Mouse (Mus musculus) forebrain, embryonic 11.5 days (tissue): ENCODE measurements around the gene Npw. TPM values are rescaled to one million over a fixed set of nuclear protein-coding genes. Genes with fewer than 3 reads are reported as not detected.

Source experiments
- ATAC-seq: fragments of 200-750 bp; cut with Nextera tagmentation; replicated peaks from 2 replicates; pipeline ENCODE4 v1.8.0; 2017; ENCODE audit warnings: moderate TSS enrichment; ENCODE audit not compliant: low FRiP score
- DNase-seq: peaks from one replicate; pipeline ENCODE4 v3.0.0-alpha.2; 2017; ENCODE audit warnings: low spot score
- H3K27ac ChIP-seq: fragments of 300-500 bp; sonication (generic); 2 replicates; pipeline ENCODE4 v1.5.1; 2014; ENCODE audit warnings: low read depth, low read length
- H3K27me3 ChIP-seq: fragments of 300-500 bp; sonication (generic); 2 replicates; pipeline ENCODE4 v1.6.1; 2014; ENCODE audit warnings: mild to moderate bottlenecking, low read length, mixed read lengths; ENCODE audit not compliant: control insufficient read depth, insufficient read depth
- H3K36me3 ChIP-seq: fragments of 300-500 bp; sonication (generic); 2 replicates; pipeline ENCODE4 v1.6.1; 2014; ENCODE audit warnings: mild to moderate bottlenecking, low read length, moderate library complexity, mixed read lengths; ENCODE audit not compliant: control insufficient read depth, insufficient read depth
- H3K4me1 ChIP-seq: fragments of 300-500 bp; sonication (generic); replicated peaks from 2 replicates; pipeline ENCODE4 v1.6.1; 2014; ENCODE audit warnings: low read length, mixed read lengths; ENCODE audit not compliant: control insufficient read depth, insufficient read depth
- H3K4me2 ChIP-seq: fragments of 300-500 bp; sonication (generic); 2 replicates; pipeline ENCODE4 v1.6.1; 2014; ENCODE audit warnings: low read depth, mild to moderate bottlenecking, low read length, moderate library complexity, mixed read lengths; ENCODE audit not compliant: severe bottlenecking
- H3K4me3 ChIP-seq: fragments of 300-500 bp; sonication (generic); 2 replicates; pipeline ENCODE4 v1.5.1; 2014; ENCODE audit warnings: low read depth, low read length
- H3K9ac ChIP-seq: fragments of 300-500 bp; sonication (generic); 2 replicates; pipeline ENCODE4 v1.6.1; 2014; ENCODE audit warnings: low read length
- H3K9me3 ChIP-seq: fragments of 300-500 bp; sonication (generic); 2 replicates; pipeline ENCODE4 v1.6.1; 2016; ENCODE audit warnings: low read length, mixed read lengths; ENCODE audit not compliant: control insufficient read depth
- WGBS: fragments of 180-500 bp; shearing (Covaris S2); extraction: QIAGEN DNeasy Blood & Tissue Kit; methylation state at CpG from one replicate; pipeline ENCODE4 v1.1.7; 2014; 5-methylcytosine and 5-hydroxymethylcytosine counted together
- polyA plus RNA-seq: library from polyadenylated mRNA; unstranded; fragments of >200 nt; fragmentation: Nextera tagmentation; extraction: Ambion mirVana; gene quantifications from 2 replicates; pipeline ENCODE4 v1.2.1, GENCODE M21; 2014

Gene Npw
- polyA plus RNA-seq, 1 experiment from 2014 or later, result 0.32 TPM

DNA sequence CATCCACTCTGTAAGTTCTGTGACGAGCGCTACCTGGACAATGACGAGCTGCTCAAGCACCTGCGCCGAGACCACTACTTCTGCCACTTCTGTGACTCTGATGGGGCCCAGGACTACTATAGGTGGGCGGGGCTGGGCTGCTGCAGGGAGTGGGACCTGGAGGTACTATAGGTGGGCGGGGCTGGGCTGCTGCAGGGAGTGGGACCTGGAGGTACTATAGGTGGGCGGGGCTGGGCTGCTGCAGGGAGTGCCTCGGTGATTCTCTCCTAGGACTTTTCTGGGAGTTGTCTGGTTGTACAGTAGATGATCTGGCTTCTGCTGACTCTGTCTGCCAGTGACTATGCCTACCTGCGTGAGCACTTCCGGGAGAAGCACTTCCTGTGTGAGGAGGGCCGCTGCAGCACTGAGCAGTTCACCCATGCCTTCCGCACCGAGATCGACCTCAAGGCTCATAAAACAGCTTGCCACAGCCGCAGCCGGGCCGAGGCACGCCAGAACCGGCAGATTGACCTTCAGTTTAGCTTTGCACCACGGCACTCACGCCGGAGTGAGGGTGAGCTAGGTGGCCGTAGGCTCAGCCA is 19.3 kb upstream of the Npw start:
- Histone ChIP-seq H3K4me2 (no peak overlapping the region), H3K9ac (no peak overlapping the region), H3K36me3 (peaks cover 13% of the 10 kb centered on the region; the same call in 1 of the 2 replicates), H3K9me3 (no peaks in the 10 kb centered on the region), H3K4me3 (no peak overlapping the region), H3K4me1 (no peaks in the 10 kb centered on the region), H3K27me3 (no peaks in the 10 kb centered on the region), H3K27ac (no peak overlapping the region)
- WGBS, result 93% methylated on average over 24 of the region's 24 CpGs
- no peak for ATAC-seq
- no peak for DNase-seq

DNA sequence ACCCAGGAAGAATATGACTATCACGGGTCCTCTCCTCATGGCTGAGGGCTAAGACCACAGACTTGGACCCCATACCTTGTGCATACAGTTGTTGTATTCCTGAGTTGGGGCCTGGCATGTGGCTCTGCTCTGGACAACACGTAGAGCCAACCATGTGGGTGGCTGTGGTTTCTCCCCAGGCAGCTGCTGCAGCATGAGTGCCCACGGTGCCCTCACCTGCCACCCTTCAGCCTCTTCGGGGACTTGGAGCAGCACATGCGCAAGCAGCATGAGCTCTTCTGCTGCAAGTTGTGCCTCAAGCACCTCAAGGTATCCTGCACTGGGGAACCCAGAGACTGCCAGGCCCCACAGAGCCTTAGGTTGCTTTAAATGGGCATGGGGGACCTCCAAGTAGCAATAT is 18.6 kb upstream of the Npw start:
- Histone ChIP-seq H3K9me3 (no peaks in the 10 kb centered on the region), H3K9ac (no peak overlapping the region), H3K4me3 (no peak overlapping the region), H3K4me2 (no peak overlapping the region), H3K36me3 (peaks cover 13% of the 10 kb centered on the region; the same call in 1 of the 2 replicates), H3K4me1 (no peaks in the 10 kb centered on the region; the same call in 1 of the 2 replicates), H3K27me3 (no peaks in the 10 kb centered on the region), H3K27ac (no peak overlapping the region)
- DNase-seq (no peak), ATAC-seq (no peak)
- 96% methylated on average over 5 of the region's 5 CpGs for WGBS

DNA sequence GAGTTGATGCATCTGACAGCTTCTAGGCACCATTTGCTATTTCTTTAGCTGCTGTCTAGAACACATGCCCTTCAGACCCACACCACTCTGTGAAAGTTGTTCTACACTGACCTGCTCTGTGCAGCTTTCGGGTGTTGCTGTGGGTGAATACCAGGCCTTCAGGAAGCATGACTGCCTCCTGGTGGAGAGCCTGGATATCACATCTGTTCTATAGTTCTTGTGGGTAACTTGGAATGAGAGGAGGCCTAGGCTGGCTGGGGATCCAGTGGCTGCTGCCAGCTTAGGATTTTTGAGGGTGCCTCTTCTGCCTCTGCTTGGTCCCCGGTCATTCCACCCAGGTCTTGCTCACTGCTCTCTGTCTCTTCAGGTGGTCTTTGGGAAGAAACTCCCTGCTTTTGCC is 17.9 kb upstream of the Npw start:
- H3K4me2 ChIP-seq, result no peak overlapping the region
- peaks cover 3% of the 10 kb centered on the region for H3K4me1 ChIP-seq
- 0 out of 2 replicates have a peak, but pooled peaks have one; percentile 46 for ATAC-seq
- 54% methylated on average over 2 of the region's 2 CpGs for WGBS
- H3K36me3 ChIP-seq, result peaks cover 13% of the 10 kb centered on the region; the same call in 1 of the 2 replicates
- H3K9ac ChIP-seq, result no peak overlapping the region
- H3K27ac ChIP-seq, result no peak overlapping the region
- DNase-seq, result peak; percentile 80
- H3K9me3 ChIP-seq, result no peaks in the 10 kb centered on the region
- no peaks in the 10 kb centered on the region for H3K27me3 ChIP-seq
- H3K4me3 ChIP-seq, result no peak overlapping the region

DNA sequence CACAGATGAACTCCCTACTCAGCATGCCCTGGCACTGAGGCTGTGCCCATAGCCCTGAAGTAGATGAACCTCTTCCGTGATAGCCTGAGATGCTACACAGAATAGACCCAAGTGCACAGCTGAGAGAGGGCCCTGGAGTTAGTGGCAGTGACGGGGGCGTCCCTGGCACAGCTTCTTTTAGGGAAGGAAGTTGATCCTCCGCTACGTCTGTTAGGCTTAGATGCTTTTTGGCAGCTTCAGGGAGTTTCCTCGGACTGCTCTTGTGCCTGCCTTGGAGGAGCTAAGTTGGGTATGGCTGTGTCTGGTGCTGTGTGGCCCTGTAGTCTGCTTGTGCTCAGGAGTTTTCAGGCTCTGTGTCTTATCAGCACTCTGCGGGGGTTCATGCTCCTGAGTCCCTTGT is 16.0 kb upstream of the Npw start:
- DNase-seq (no peak), ATAC-seq (no peak)
- H3K36me3 ChIP-seq, result peaks cover 6% of the 10 kb centered on the region; the same call in 1 of the 2 replicates
- H3K4me2 ChIP-seq, result no peak overlapping the region
- H3K27ac ChIP-seq, result no peak overlapping the region
- peaks cover 11% of the 10 kb centered on the region for H3K4me1 ChIP-seq
- no peak overlapping the region for H3K9ac ChIP-seq
- H3K9me3 ChIP-seq, result no peaks in the 10 kb centered on the region
- WGBS, result 85% methylated on average over 7 of the region's 7 CpGs
- H3K27me3 ChIP-seq, result no peaks in the 10 kb centered on the region
- no peak overlapping the region for H3K4me3 ChIP-seq

DNA sequence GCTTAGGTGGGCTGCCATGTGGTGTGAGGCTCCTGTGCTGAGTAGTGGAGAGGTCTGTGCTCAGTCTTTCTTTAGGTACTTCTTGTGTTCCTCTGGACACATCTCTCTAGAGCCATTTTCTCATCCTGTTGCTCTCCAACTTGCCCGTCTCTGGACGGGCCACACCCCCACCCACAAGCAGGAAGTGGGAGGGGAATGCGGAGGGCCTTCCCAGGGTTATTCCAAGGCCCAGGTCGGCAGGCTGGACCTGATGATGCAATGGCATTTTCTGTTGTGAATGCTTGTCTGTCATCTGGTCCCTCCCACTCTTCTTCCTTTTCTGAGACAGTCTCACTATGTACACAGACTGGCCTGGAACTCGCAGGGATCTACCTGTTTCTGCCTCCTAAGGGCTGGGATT is 13.9 kb upstream of the Npw start:
- Histone ChIP-seq H3K27me3 (no peaks in the 10 kb centered on the region), H3K27ac (no peak overlapping the region), H3K4me1 (peaks cover 13% of the 10 kb centered on the region), H3K9me3 (no peaks in the 10 kb centered on the region), H3K9ac (peak overlapping the region; percentile 17; the same call in 1 of the 2 replicates), H3K36me3 (no peaks in the 10 kb centered on the region; the same call in 1 of the 2 replicates), H3K4me3 (no peak overlapping the region), H3K4me2 (0 out of 2 replicates have a peak overlapping the region, but pooled peaks have one; percentile 8)
- DNase-seq (no peak), ATAC-seq (no peak)
- WGBS, result 31% methylated on average over 5 of the region's 5 CpGs

DNA sequence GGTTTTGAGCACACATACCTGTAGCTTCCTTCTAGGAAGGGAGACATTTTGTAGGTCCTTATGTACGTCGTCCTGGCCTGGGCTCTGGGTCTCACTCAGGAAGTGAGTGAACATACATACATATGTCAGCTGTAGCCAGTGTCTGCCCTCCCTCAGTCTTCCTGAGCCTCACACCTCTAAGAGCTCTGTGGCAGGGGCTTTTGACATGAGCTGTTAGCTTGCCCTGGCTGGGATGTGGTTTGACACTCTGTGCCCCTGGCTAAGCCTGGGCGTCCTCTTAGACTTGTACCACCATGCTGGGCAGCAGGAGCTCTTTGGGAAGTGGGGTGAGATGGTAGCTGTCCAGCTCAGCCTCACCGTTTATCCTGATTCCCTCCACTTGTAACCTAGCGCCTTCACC is 13.1 kb upstream of the Npw start:
- no peaks in the 10 kb centered on the region for H3K9me3 ChIP-seq
- H3K9ac ChIP-seq, result peak overlapping the region; percentile 14; the same call in 1 of the 2 replicates
- no peak overlapping the region for H3K4me3 ChIP-seq
- H3K4me1 ChIP-seq, result peaks cover 13% of the 10 kb centered on the region
- no peaks in the 10 kb centered on the region for H3K27me3 ChIP-seq
- peak overlapping the region; percentile 64; the same call in 1 of the 2 replicates for H3K4me2 ChIP-seq
- no peak overlapping the region for H3K27ac ChIP-seq
- no peaks in the 10 kb centered on the region for H3K36me3 ChIP-seq
- DNase-seq (no peak), ATAC-seq (no peak)
- WGBS, result 80% methylated on average over 5 of the region's 5 CpGs

DNA sequence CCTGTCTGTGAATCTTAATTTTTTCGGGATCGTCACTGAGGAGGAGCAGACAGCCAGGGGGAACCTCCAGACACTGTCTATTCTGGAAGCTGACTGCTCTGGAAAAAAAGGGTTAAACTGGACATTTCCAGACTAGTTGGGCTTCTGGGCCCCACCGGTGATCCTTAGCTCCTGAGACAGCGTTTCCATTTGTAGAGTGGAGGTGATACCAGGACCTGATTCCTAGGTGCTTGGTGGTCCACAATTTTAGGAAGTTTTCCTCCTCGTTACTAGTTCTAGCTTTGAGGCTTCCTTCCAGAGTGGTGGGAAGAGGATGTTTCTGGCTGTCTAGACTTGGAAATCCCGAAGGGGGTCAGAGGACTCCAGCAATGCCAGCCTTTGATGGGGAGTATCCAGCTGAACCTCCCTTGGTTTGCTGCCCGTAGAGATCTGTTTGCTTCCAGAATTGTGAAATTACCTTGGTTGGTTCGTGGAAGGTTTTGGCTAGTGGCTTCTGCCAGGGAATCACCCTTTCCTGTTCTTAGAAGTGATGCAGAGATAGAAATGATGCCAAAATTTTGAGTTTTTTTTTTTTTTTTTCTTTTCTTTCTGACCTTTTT is 12.1 kb upstream of the Npw start:
- no peak for ATAC-seq

DNA sequence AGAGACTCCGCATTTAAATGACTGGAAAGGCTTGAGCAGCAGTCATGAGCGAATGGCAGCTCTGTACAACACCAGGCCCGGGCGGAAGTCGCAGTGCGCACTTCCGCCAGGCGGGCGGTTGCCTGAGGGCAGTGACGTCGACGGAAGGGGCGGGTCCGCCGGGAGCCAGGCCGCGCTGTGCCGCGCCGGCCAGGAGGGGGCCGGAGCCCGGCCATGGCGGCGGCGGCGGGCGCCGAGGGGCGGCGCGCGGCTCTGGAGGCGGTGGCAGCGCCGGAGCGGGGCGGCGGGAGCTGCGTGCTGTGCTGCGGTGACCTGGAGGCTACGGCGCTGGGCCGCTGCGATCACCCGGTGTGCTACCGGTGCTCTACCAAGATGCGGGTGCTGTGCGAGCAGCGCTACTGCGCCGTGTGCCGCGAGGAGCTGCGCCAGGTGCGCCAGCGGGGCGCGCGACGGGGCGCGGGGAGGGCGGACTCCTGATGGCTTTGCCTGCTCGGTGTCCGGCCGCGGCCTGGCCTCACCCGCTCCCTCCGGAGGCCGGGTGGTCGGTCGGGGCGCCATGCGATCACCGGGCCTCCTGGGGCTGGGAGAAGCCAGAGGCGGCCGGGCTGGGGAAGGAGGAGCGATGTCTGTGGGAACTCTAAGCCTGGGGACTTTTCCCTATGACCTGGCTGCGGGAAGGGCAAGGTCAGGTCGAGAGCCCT is 11.4 kb upstream of the Npw start, which contains the start of gene Zfp598:
Gene Zfp598, plus strand, starts transcription at position 143 of the 701 bp plus-strand sequence.
- Histone ChIP-seq H3K9me3 (no peaks in the 10 kb centered on the region), H3K27ac (peak within 1 kb of the TSS; percentile 66), H3K4me3 (peak within 1 kb of the TSS; percentile 99), H3K4me2 (peak within 1 kb of the TSS; percentile 64), H3K36me3 (no peaks in the 10 kb centered on the region), H3K27me3 (no peaks in the 10 kb centered on the region), H3K9ac (peak within 1 kb of the TSS; percentile 95), H3K4me1 (peaks cover 13% of the 10 kb centered on the region)
- ATAC-seq, result peak; percentile 99
- peak; percentile 96 for DNase-seq
- under 1% methylated on average over 80 of the region's 80 CpGs for WGBS

More for the DNA sequence above, 12.1 kb upstream of the Npw start:
- H3K27me3 ChIP-seq, result no peaks in the 10 kb centered on the region
- H3K27ac ChIP-seq, result peak overlapping the region; percentile 66; the same call in 1 of the 2 replicates
- peak overlapping the region; percentile 99 for H3K4me3 ChIP-seq
- H3K9me3 ChIP-seq, result no peaks in the 10 kb centered on the region
- peaks cover 13% of the 10 kb centered on the region for H3K4me1 ChIP-seq
- WGBS, result 20% methylated on average over 8 of the region's 8 CpGs
- H3K9ac ChIP-seq, result peak overlapping the region; percentile 95
- DNase-seq, result no peak
- peak overlapping the region; percentile 64 for H3K4me2 ChIP-seq
- H3K36me3 ChIP-seq, result no peaks in the 10 kb centered on the region
